Mouse (Mus musculus): ENCODE results near the gene Mmachc. TPM values are rescaled to one million over a fixed set of nuclear protein-coding genes. Genes with fewer than 3 reads are reported as not detected.
A peak's percentile ranks its signal among the peaks of the same experiment; 100 is the strongest.
"Not testable (repeated sequence)": the region's sequence is repeated elsewhere in the genome, so short reads cannot be mapped to it uniquely, and the experiment has no call there.

Mmachc gene
- polyA plus RNA-seq, 1 experiment from 2014 or later, result 32.0 TPM

GRCm38 (mm10) chr4:116689309-116689876 lies 18.8 kb downstream of the Mmachc start:
- Histone ChIP-seq H3K27ac (replicated peaks) (no peak overlapping the region), H3K27me3 (no peaks in the 10 kb centered on the region), H3K36me3 (peaks cover 52% of the 10 kb centered on the region), H3K4me3 (no peak overlapping the region), H3K9ac (replicated peaks) (no peak overlapping the region), H3K4me1 (peaks cover 21% of the 10 kb centered on the region), H3K9me3 (no peaks in the 10 kb centered on the region), H3K4me2 (replicated peaks) (no peak overlapping the region)
- no peak for ATAC-seq (ENCODE audit: low FRiP score, low read depth)
- 95% methylated on average over 4 of the region's 4 CpGs for WGBS

GRCm38 (mm10) chr4:116687041-116687440 lies 21.2 kb downstream of the Mmachc start:
- Histone ChIP-seq H3K36me3 (peaks cover 31% of the 10 kb centered on the region), H3K4me1 (peaks cover 21% of the 10 kb centered on the region), H3K4me2 (replicated peaks) (peak overlapping the region; percentile 64), H3K27me3 (no peaks in the 10 kb centered on the region), H3K9me3 (no peaks in the 10 kb centered on the region), H3K4me3 (peak overlapping the region; percentile 68), H3K27ac (replicated peaks) (no peak overlapping the region), H3K9ac (replicated peaks) (peak overlapping the region; percentile 65; the same call in 1 of the 2 replicates)
- 31% methylated on average over 1 of the region's 1 CpGs for WGBS
- ATAC-seq (ENCODE audit: low FRiP score, low read depth), result no peak

GRCm38 (mm10) chr4:116685402-116686061 lies 22.7 kb downstream of the Mmachc start, which contains the start of gene Prdx1:
Gene Prdx1 (plus strand): TSS chr4:116685544.
- Histone ChIP-seq H3K36me3 (peaks cover 18% of the 10 kb centered on the region; the same call in 1 of the 2 replicates), H3K9me3 (no peaks in the 10 kb centered on the region), H3K4me3 (peak within 1 kb of the TSS; percentile 68), H3K9ac (replicated peaks) (peak within 1 kb of the TSS; percentile 65), H3K4me2 (replicated peaks) (peak within 1 kb of the TSS; percentile 64), H3K27me3 (no peaks in the 10 kb centered on the region), H3K4me1 (peaks cover 21% of the 10 kb centered on the region), H3K27ac (replicated peaks) (peak within 1 kb of the TSS; percentile 88)
- peak; percentile 98 for ATAC-seq (ENCODE audit: low FRiP score, low read depth)
- WGBS, result under 1% methylated on average over 56 of the region's 56 CpGs

- peak overlapping the region; percentile 64 for H3K4me2 ChIP-seq (replicated peaks)
These were observed 23.5 kb downstream of the Mmachc start for GRCm38 (mm10) chr4:116684665-116685064.

GRCm38 (mm10) chr4:116683957-116684356 lies 24.2 kb downstream of the Mmachc start:
- H3K9ac ChIP-seq (replicated peaks), result no peak overlapping the region
- no peak overlapping the region for H3K27ac ChIP-seq (replicated peaks)
- peaks cover 21% of the 10 kb centered on the region for H3K4me1 ChIP-seq
- H3K27me3 ChIP-seq, result no peaks in the 10 kb centered on the region
- H3K4me3 ChIP-seq, result no peak overlapping the region
- peaks cover 4% of the 10 kb centered on the region; the same call in 1 of the 2 replicates for H3K36me3 ChIP-seq
- WGBS, result 92% methylated on average over 4 of the region's 4 CpGs
- H3K9me3 ChIP-seq, result no peaks in the 10 kb centered on the region
- ATAC-seq (ENCODE audit: low FRiP score, low read depth), result no peak
- H3K4me2 ChIP-seq (replicated peaks), result no peak overlapping the region

More at GRCm38 (mm10) chr4:116684665-116685064, 23.5 kb downstream of the Mmachc start:
- no peak for ATAC-seq (ENCODE audit: low FRiP score, low read depth)
- H3K27ac ChIP-seq (replicated peaks), result peak overlapping the region; percentile 88
- H3K9ac ChIP-seq (replicated peaks), result peak overlapping the region; percentile 65; the same call in 1 of the 2 replicates
- peaks cover 11% of the 10 kb centered on the region; the same call in 1 of the 2 replicates for H3K36me3 ChIP-seq
- H3K4me3 ChIP-seq, result peak overlapping the region; percentile 68
- H3K4me1 ChIP-seq, result peaks cover 21% of the 10 kb centered on the region
- 80% methylated on average over 2 of the region's 2 CpGs for WGBS
- no peaks in the 10 kb centered on the region for H3K9me3 ChIP-seq
- H3K27me3 ChIP-seq, result no peaks in the 10 kb centered on the region

GRCm38 (mm10) chr4:116680521-116680920 lies 27.7 kb downstream of the Mmachc start:
- not testable (repeated sequence) for H3K9me3 ChIP-seq; H3K27ac ChIP-seq (replicated peaks); H3K27me3 ChIP-seq; H3K4me2 ChIP-seq (replicated peaks); H3K36me3 ChIP-seq; H3K9ac ChIP-seq (replicated peaks); ATAC-seq (ENCODE audit: low FRiP score, low read depth); H3K4me1 ChIP-seq; H3K4me3 ChIP-seq
- 87% methylated on average over 4 of the region's 4 CpGs for WGBS

GRCm38 (mm10) chr4:116679141-116679540 lies 29.1 kb downstream of the Mmachc start:
- no peaks in the 10 kb centered on the region for H3K27me3 ChIP-seq
- no peak overlapping the region for H3K4me2 ChIP-seq (replicated peaks)
- no peak for ATAC-seq (ENCODE audit: low FRiP score, low read depth)
- WGBS, result 69% methylated on average over 5 of the region's 5 CpGs
- no peaks in the 10 kb centered on the region for H3K9me3 ChIP-seq
- H3K4me3 ChIP-seq, result no peak overlapping the region
- no peak overlapping the region for H3K9ac ChIP-seq (replicated peaks)
- H3K36me3 ChIP-seq, result no peaks in the 10 kb centered on the region
- no peak overlapping the region for H3K27ac ChIP-seq (replicated peaks)
- no peaks in the 10 kb centered on the region for H3K4me1 ChIP-seq

GRCm38 (mm10) chr4:116677808-116678207 lies 30.4 kb downstream of the Mmachc start:
- WGBS, result 82% methylated on average over 1 of the region's 1 CpGs
- H3K9ac ChIP-seq (replicated peaks), result no peak overlapping the region
- ATAC-seq (ENCODE audit: low FRiP score, low read depth), result no peak
- no peaks in the 10 kb centered on the region for H3K4me1 ChIP-seq
- no peaks in the 10 kb centered on the region for H3K27me3 ChIP-seq
- no peaks in the 10 kb centered on the region for H3K9me3 ChIP-seq
- no peaks in the 10 kb centered on the region for H3K36me3 ChIP-seq
- no peak overlapping the region for H3K4me2 ChIP-seq (replicated peaks)
- no peak overlapping the region for H3K4me3 ChIP-seq
- H3K27ac ChIP-seq (replicated peaks), result no peak overlapping the region

GRCm38 (mm10) chr4:116676027-116676426 lies 32.2 kb downstream of the Mmachc start:
- Histone ChIP-seq H3K36me3 (no peaks in the 10 kb centered on the region), H3K27me3 (no peaks in the 10 kb centered on the region), H3K4me1 (no peaks in the 10 kb centered on the region), H3K27ac (replicated peaks) (no peak overlapping the region), H3K9me3 (no peaks in the 10 kb centered on the region), H3K4me2 (replicated peaks) (no peak overlapping the region), H3K4me3 (no peak overlapping the region), H3K9ac (replicated peaks) (no peak overlapping the region)
- ATAC-seq (ENCODE audit: low FRiP score, low read depth), result no peak
- 87% methylated on average over 3 of the region's 3 CpGs for WGBS

GRCm38 (mm10) chr4:116674761-116675160 lies 33.4 kb downstream of the Mmachc start:
- not testable (repeated sequence) for H3K4me1 ChIP-seq; H3K27me3 ChIP-seq; H3K4me3 ChIP-seq; H3K27ac ChIP-seq (replicated peaks); H3K9ac ChIP-seq (replicated peaks); H3K36me3 ChIP-seq; H3K9me3 ChIP-seq; H3K4me2 ChIP-seq (replicated peaks); ATAC-seq (ENCODE audit: low FRiP score, low read depth)
- 91% methylated on average over 6 of the region's 6 CpGs for WGBS

- H3K4me3 ChIP-seq, result no peak overlapping the region
- H3K27ac ChIP-seq (replicated peaks), result no peak overlapping the region
- no peaks in the 10 kb centered on the region for H3K27me3 ChIP-seq
- H3K36me3 ChIP-seq, result no peaks in the 10 kb centered on the region
- WGBS, result 82% methylated on average over 2 of the region's 2 CpGs
- ATAC-seq (ENCODE audit: low FRiP score, low read depth), result no peak
- H3K9ac ChIP-seq (replicated peaks), result no peak overlapping the region
- no peak overlapping the region for H3K4me2 ChIP-seq (replicated peaks)
- no peaks in the 10 kb centered on the region for H3K4me1 ChIP-seq
- no peaks in the 10 kb centered on the region for H3K9me3 ChIP-seq
These were observed 35.4 kb downstream of the Mmachc start for GRCm38 (mm10) chr4:116672785-116673184.

- Histone ChIP-seq H3K27me3 (no peaks in the 10 kb centered on the region), H3K27ac (replicated peaks) (no peak overlapping the region), H3K4me2 (replicated peaks) (no peak overlapping the region), H3K36me3 (no peaks in the 10 kb centered on the region), H3K4me3 (no peak overlapping the region), H3K9ac (replicated peaks) (no peak overlapping the region), H3K4me1 (no peaks in the 10 kb centered on the region), H3K9me3 (no peaks in the 10 kb centered on the region)
- 63% methylated on average over 2 of the region's 2 CpGs for WGBS
- no peak for ATAC-seq (ENCODE audit: low FRiP score, low read depth)
These were observed 38.9 kb downstream of the Mmachc start for GRCm38 (mm10) chr4:116669291-116669690.
